Mouse (Mus musculus) liver, embryonic 14.5 days (tissue): Measurements from ENCODE around the gene Rnf220.

Experiments used
- CTCF ChIP-seq: IDR thresholded peaks from 2 replicates; pipeline ENCODE4 v1.5.1; 2016; ENCODE audit warnings: antibody characterized with exemption, low read depth, control low read depth
- EP300 ChIP-seq: IDR thresholded peaks from 2 replicates; pipeline ENCODE4 v1.6.1; 2016; ENCODE audit warnings: antibody characterized with exemption, low read depth

GRCm38 (mm10) chr4:117369571-117369970, 127.3 kb downstream of the Rnf220 start:
- no peak for TF ChIP-seq CTCF
- TF ChIP-seq EP300 = no peak
